Mouse (Mus musculus) v-Abl transformed pro-B cells (cell line): ENCODE data around the gene Inpp5a.

Source experiments
- in situ Hi-C, 2 experiments: fragments of 400-800 bp; cut with MboI; formaldehyde crosslinking; loops; one replicate each; pipeline ENCODE4 v1.15.1; 2025; ENCODE audit not compliant: unreplicated experiment in 2 of 2

Inpp5a gene

GRCm38 (mm10) chr7:139368722-139369380 lies 20.1 kb upstream of the Inpp5a start:
- in situ Hi-C loops, result loop anchor here in 1 of 2 experiments (5.0 kb wide), 1 partner anchor 57 kb away; no protein-coding TSS in a partner anchor

- in situ Hi-C loops, result loop anchor here (5.0 to 10.0 kb wide), 2 partner anchors 45 to 57 kb away; no protein-coding TSS in a partner anchor
These were observed 19.3 kb upstream of the Inpp5a start for GRCm38 (mm10) chr7:139369501-139370088.

- in situ Hi-C loops, result loop anchor here in 1 of 2 experiments (10.0 kb wide), 1 partner anchor 47 kb away; no protein-coding TSS in a partner anchor
These were observed 17.5 kb upstream of the Inpp5a start for GRCm38 (mm10) chr7:139371389-139371788.

- in situ Hi-C loops, result loop anchor here (10.0 to 25.0 kb wide), 4 partner anchors 53 to 1790 kb away; partner anchors contain the start of genes Bnip3 (in 1 of the 2) and Mtg1 (in 1 of the 2)
These were observed 11.5 kb upstream of the Inpp5a start for GRCm38 (mm10) chr7:139377381-139377780.

GRCm38 (mm10) chr7:139378355-139378754 lies 10.6 kb upstream of the Inpp5a start:
- in situ Hi-C loops, result loop anchor here (10.0 to 25.0 kb wide), 4 partner anchors 54 to 1791 kb away; partner anchors contain the start of genes Bnip3 (in 1 of the 2) and Mtg1 (in 1 of the 2)

- in situ Hi-C loops, result loop anchor here (10.0 to 25.0 kb wide), 4 partner anchors 55 to 1792 kb away; partner anchors contain the start of genes Bnip3 (in 1 of the 2) and Mtg1 (in 1 of the 2)
These were observed 9.2 kb upstream of the Inpp5a start for GRCm38 (mm10) chr7:139379745-139380144.

- in situ Hi-C loops, result loop anchor here in 1 of 2 experiments (25.0 kb wide), 3 partner anchors 468 to 1793 kb away; partner anchors contain the start of genes Bnip3 and Mtg1
These were observed 8.7 kb upstream of the Inpp5a start for GRCm38 (mm10) chr7:139380225-139380624.

GRCm38 (mm10) chr7:139381877-139382276 lies 7.0 kb upstream of the Inpp5a start:
- in situ Hi-C loops, result loop anchor here in 1 of 2 experiments (25.0 kb wide), 3 partner anchors 470 to 1795 kb away; partner anchors contain the start of genes Bnip3 and Mtg1

- in situ Hi-C loops, result loop anchor here in 1 of 2 experiments (25.0 kb wide), 3 partner anchors 470 to 1795 kb away; partner anchors contain the start of genes Bnip3 and Mtg1
These were observed 6.1 kb upstream of the Inpp5a start for GRCm38 (mm10) chr7:139382796-139383195.

- in situ Hi-C loops, result loop anchor here in 1 of 2 experiments (25.0 kb wide), 3 partner anchors 472 to 1797 kb away; partner anchors contain the start of genes Bnip3 and Mtg1
These were observed 4.4 kb upstream of the Inpp5a start for GRCm38 (mm10) chr7:139384500-139384899.

GRCm38 (mm10) chr7:139384916-139385530 lies 3.9 kb upstream of the Inpp5a start:
- in situ Hi-C loops, result loop anchor here in 1 of 2 experiments (25.0 kb wide), 3 partner anchors 473 to 1798 kb away; partner anchors contain the start of genes Bnip3 and Mtg1

GRCm38 (mm10) chr7:139386933-139387690 lies 1.8 kb upstream of the Inpp5a start:
- in situ Hi-C loops, result loop anchor here in 1 of 2 experiments (25.0 kb wide), 3 partner anchors 475 to 1800 kb away; partner anchors contain the start of genes Bnip3 and Mtg1

GRCm38 (mm10) chr7:139387921-139388669 lies 814 bp upstream of the Inpp5a start:
- in situ Hi-C loops, result loop anchor here in 1 of 2 experiments (25.0 kb wide), 3 partner anchors 476 to 1801 kb away; partner anchors contain the start of genes Bnip3 and Mtg1

- in situ Hi-C loops, result loop anchor here in 1 of 2 experiments (25.0 kb wide), 3 partner anchors 477 to 1802 kb away; partner anchors contain the start of genes Bnip3 and Mtg1
These were observed 378 bp downstream of the Inpp5a start for GRCm38 (mm10) chr7:139389213-139389761.

GRCm38 (mm10) chr7:139390380-139390779 lies 1.5 kb downstream of the Inpp5a start:
- in situ Hi-C loops, result loop anchor here (10.0 to 25.0 kb wide), 4 partner anchors 476 to 1803 kb away; partner anchors contain the start of genes Bnip3 (in 1 of the 2) and Mtg1 (in 1 of the 2)

GRCm38 (mm10) chr7:139390926-139391325 lies 2.0 kb downstream of the Inpp5a start:
- in situ Hi-C loops, result loop anchor here (10.0 to 25.0 kb wide), 4 partner anchors 476 to 1804 kb away; partner anchors contain the start of genes Bnip3 (in 1 of the 2) and Mtg1 (in 1 of the 2)

- in situ Hi-C loops, result loop anchor here (10.0 to 25.0 kb wide), 4 partner anchors 477 to 1804 kb away; partner anchors contain the start of genes Bnip3 (in 1 of the 2) and Mtg1 (in 1 of the 2)
These were observed 2.8 kb downstream of the Inpp5a start for GRCm38 (mm10) chr7:139391691-139392090.

- in situ Hi-C loops, result loop anchor here (10.0 to 25.0 kb wide), 4 partner anchors 477 to 1805 kb away; partner anchors contain the start of genes Bnip3 (in 1 of the 2) and Mtg1 (in 1 of the 2)
These were observed 3.2 kb downstream of the Inpp5a start for GRCm38 (mm10) chr7:139392106-139392505.
